Mouse (Mus musculus): ENCODE results near the gene Brd4.

DNA sequence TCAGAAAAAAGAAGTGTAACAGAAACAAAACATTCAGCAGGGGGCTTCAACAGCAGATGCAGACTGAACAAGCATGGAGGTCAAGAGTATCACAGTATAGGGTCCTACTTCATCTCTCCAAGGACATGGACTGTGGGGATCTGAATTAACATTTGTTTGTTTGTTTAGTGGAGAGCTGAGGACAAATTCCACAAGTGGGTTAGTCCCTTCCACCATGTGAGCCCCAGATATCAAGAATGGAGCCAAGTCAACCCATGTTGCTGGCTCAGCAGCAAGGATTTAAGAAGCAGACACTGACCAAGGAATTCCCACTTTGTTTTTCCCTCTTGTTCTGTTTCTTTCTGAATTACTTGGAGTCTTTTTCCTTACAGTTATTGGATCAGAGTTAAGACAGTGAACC, 43.0 kb upstream of the Brd4 start:
- TF ChIP-seq CTCF (IDR thresholded peaks at IDR 0.05; ENCODE audit: insufficient read depth, low read depth, low read length) = no peak
- no peak for TF ChIP-seq POLR2A (IDR thresholded peaks at IDR 0.05; ENCODE audit: insufficient read depth, low read depth, low read length)

Measured in olfactory bulb, adult 2 months (tissue).